Mouse (Mus musculus): ENCODE data around the gene Lamtor4.

DNA sequence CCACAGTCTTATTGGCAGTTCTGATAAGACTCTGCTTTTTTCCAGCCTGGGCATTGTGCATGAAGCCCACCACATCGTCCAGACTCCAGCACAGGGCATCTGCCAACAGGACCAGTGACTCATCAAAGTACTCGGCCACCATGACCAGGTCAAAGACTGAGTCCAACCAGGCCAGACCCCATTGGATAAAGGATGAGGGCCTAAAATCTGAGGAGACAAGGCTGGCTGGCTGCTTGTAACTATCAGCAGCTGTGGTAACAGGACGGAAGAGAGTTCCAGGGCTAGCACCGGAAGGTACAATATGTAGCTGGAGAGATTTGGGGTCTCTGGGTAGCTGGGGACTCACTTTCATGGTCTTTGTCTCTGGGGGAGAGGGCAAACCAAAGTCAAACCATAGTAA, 10.4 kb downstream of the Lamtor4 start:
- TF ChIP-seq CTCF (conservative IDR thresholded peaks at IDR 0.05; ENCODE audit: insufficient read depth, insufficient read length, low read depth, low read length) (no peak), POLR2A (IDR thresholded peaks at IDR 0.05; ENCODE audit: low read depth, low read length) (no peak)

Data from kidney, adult 2 months (tissue).